Mouse (Mus musculus) heart, postnatal 36 days (tissue): ENCODE measurements at regions not wholly inside any gene's neighbourhood (a gene's known extent, or its start where the extent isn't known, plus 50 kb on each side); places are given as distances from the start of the nearest gene placed in this dataset.
"Not testable (repeated sequence)": the region's sequence is repeated elsewhere in the genome, so short reads cannot be mapped to it uniquely, and the experiment has no call there.

Source experiments
- DNase-seq, 2 experiments: peaks; one replicate each; pipeline ENCODE4 v3.0.0; 2021 to 2022
- intact Hi-C: fragments of 180-260 bp; cut with DNase I; formaldehyde crosslinking; loops from one replicate; pipeline ENCODE4 v1.15.1; 2025

- DNase-seq: no peak
- intact Hi-C loops: no loop called here
These were observed 136.1 kb upstream of the Thrb start for GRCm38 (mm10) chr14:17523916-17524315.

GRCm38 (mm10) chr14:17539322-17539721 is 120.7 kb upstream of the Thrb start:
- DNase-seq: no peak
- intact Hi-C loops: no loop called here

GRCm38 (mm10) chr14:17556458-17556857 is 103.6 kb upstream of the Thrb start:
- intact Hi-C loops: no loop called here
- no peak for DNase-seq

GRCm38 (mm10) chr14:17560001-17560400 is 100.1 kb upstream of the Thrb start:
- DNase-seq, intact Hi-C loops: not testable (repeated sequence)

GRCm38 (mm10) chr14:17567927-17568326 is 92.1 kb upstream of the Thrb start:
- intact Hi-C loops: no loop called here
- DNase-seq: no peak

- no peak for DNase-seq
- intact Hi-C loops: no loop called here
These were observed 90.9 kb upstream of the Thrb start for GRCm38 (mm10) chr14:17569087-17569636.

- peak in 1 of 2 experiments; percentile 7 for DNase-seq
- intact Hi-C loops: no loop called here
These were observed 81.3 kb upstream of the Thrb start for GRCm38 (mm10) chr14:17578776-17579175.

GRCm38 (mm10) chr14:17589595-17589994 is 70.5 kb upstream of the Thrb start:
- intact Hi-C loops: no loop called here

GRCm38 (mm10) chr14:17599553-17599952 is 60.5 kb upstream of the Thrb start:
- intact Hi-C loops: no loop called here
- DNase-seq: no peak

More at GRCm38 (mm10) chr14:17589595-17589994, 70.5 kb upstream of the Thrb start:
- DNase-seq: no peak

GRCm38 (mm10) chr14:17602357-17602756 is 57.7 kb upstream of the Thrb start:
- peak; percentile 5 to 15 for DNase-seq

GRCm38 (mm10) chr14:17606018-17606417 is 54.0 kb upstream of the Thrb start:
- intact Hi-C loops: no loop called here
- no peak for DNase-seq

More at GRCm38 (mm10) chr14:17602357-17602756, 57.7 kb upstream of the Thrb start:
- intact Hi-C loops: no loop called here

- no peak for DNase-seq
- intact Hi-C loops: no loop called here
These were observed 52.9 kb upstream of the Thrb start for GRCm38 (mm10) chr14:17607186-17607585.
